Mouse (Mus musculus): ENCODE measurements around the gene Utf1. TPM values are rescaled to one million over a fixed set of nuclear protein-coding genes. Genes with fewer than 3 reads are reported as not detected.

Gene Utf1
- polyA plus RNA-seq (2012; rRNA removed), result 1.1 and 2.3 TPM in 2 replicates

- WGBS, result 2% methylated on average over 58 of the region's 59 CpGs
- Histone ChIP-seq H3K27me3 (ENCODE audit: control insufficient read depth, insufficient read depth, low read length) (peaks cover 17% of the 10 kb centered on the region), H3K27ac (ENCODE audit: insufficient read depth, low read length) (no peak within 1 kb of the TSS), H3K4me1 (ENCODE audit: control insufficient read depth, insufficient read depth, insufficient read length) (peaks cover 5% of the 10 kb centered on the region), H3K4me3 (ENCODE audit: extremely low read depth, insufficient read depth, insufficient read length) (peak within 1 kb of the TSS; percentile 52; the same call in 1 of the 2 replicates), H3K36me3 (ENCODE audit: control insufficient read depth, insufficient read depth, low read length) (no peaks in the 10 kb centered on the region)
- no peak for TF ChIP-seq CTCF (IDR thresholded peaks at IDR 0.05; ENCODE audit: extremely low read depth, insufficient read depth, insufficient read length, insufficient replicate concordance)
- no peak for TF ChIP-seq POLR2A (IDR thresholded peaks at IDR 0.05; ENCODE audit: low read depth, low read length)
- DNase-seq (ENCODE audit: low read depth in 1 of 2, low spot score in 2 of 2), result peak in 1 of 2 experiments; percentile 13
These were observed at the start of gene Utf1 for GRCm38 (mm10) chr7:139943674-139944281. Gene Utf1, plus strand, starts transcription at chr7:139943789.

GRCm38 (mm10) chr7:139894655-139895557 lies 48.7 kb upstream of the Utf1 start, which contains the start of gene Kndc1:
Gene Kndc1, plus strand, starts transcription at chr7:139894696.
- no peak for DNase-seq (ENCODE audit: low read depth in 1 of 2, low spot score in 2 of 2)
- no peak within 1 kb of the TSS for H3K27ac ChIP-seq (ENCODE audit: insufficient read depth, low read length)
- peaks cover 2% of the 10 kb centered on the region; the same call in 1 of the 2 replicates for H3K27me3 ChIP-seq (ENCODE audit: control insufficient read depth, insufficient read depth, low read length)
- TF ChIP-seq POLR2A (IDR thresholded peaks at IDR 0.05; ENCODE audit: low read depth, low read length), result no peak
- no peak for TF ChIP-seq CTCF (IDR thresholded peaks at IDR 0.05; ENCODE audit: extremely low read depth, insufficient read depth, insufficient read length, insufficient replicate concordance)
- WGBS, result 4% methylated on average over 50 of the region's 50 CpGs
- no peaks in the 10 kb centered on the region for H3K4me1 ChIP-seq (ENCODE audit: control insufficient read depth, insufficient read depth, insufficient read length)
- no peaks in the 10 kb centered on the region for H3K36me3 ChIP-seq (ENCODE audit: control insufficient read depth, insufficient read depth, low read length)
- no peak within 1 kb of the TSS for H3K4me3 ChIP-seq (ENCODE audit: extremely low read depth, insufficient read depth, insufficient read length)

GRCm38 (mm10) chr7:139896271-139896670 lies 47.3 kb upstream of the Utf1 start:
- H3K27ac ChIP-seq (ENCODE audit: insufficient read depth, low read length), result no peak overlapping the region
- H3K27me3 ChIP-seq (ENCODE audit: control insufficient read depth, insufficient read depth, low read length), result peaks cover 2% of the 10 kb centered on the region; the same call in 1 of the 2 replicates
- DNase-seq (ENCODE audit: low read depth in 1 of 2, low spot score in 2 of 2), result no peak
- 85% methylated on average over 7 of the region's 7 CpGs for WGBS
- no peaks in the 10 kb centered on the region for H3K36me3 ChIP-seq (ENCODE audit: control insufficient read depth, insufficient read depth, low read length)
- H3K4me1 ChIP-seq (ENCODE audit: control insufficient read depth, insufficient read depth, insufficient read length), result no peaks in the 10 kb centered on the region
- H3K4me3 ChIP-seq (ENCODE audit: extremely low read depth, insufficient read depth, insufficient read length), result no peak overlapping the region
- TF ChIP-seq CTCF (IDR thresholded peaks at IDR 0.05; ENCODE audit: extremely low read depth, insufficient read depth, insufficient read length, insufficient replicate concordance) (no peak), POLR2A (IDR thresholded peaks at IDR 0.05; ENCODE audit: low read depth, low read length) (no peak)

- Histone ChIP-seq H3K4me1 (ENCODE audit: control insufficient read depth, insufficient read depth, insufficient read length) (no peaks in the 10 kb centered on the region), H3K27me3 (ENCODE audit: control insufficient read depth, insufficient read depth, low read length) (peaks cover 2% of the 10 kb centered on the region; the same call in 1 of the 2 replicates), H3K27ac (ENCODE audit: insufficient read depth, low read length) (no peak overlapping the region), H3K4me3 (ENCODE audit: extremely low read depth, insufficient read depth, insufficient read length) (no peak overlapping the region), H3K36me3 (ENCODE audit: control insufficient read depth, insufficient read depth, low read length) (no peaks in the 10 kb centered on the region)
- TF ChIP-seq CTCF (IDR thresholded peaks at IDR 0.05; ENCODE audit: extremely low read depth, insufficient read depth, insufficient read length, insufficient replicate concordance), result no peak
- TF ChIP-seq POLR2A (IDR thresholded peaks at IDR 0.05; ENCODE audit: low read depth, low read length), result no peak
- WGBS, result 80% methylated on average over 7 of the region's 7 CpGs
- no peak for DNase-seq (ENCODE audit: low read depth in 1 of 2, low spot score in 2 of 2)
These were observed 46.8 kb upstream of the Utf1 start for GRCm38 (mm10) chr7:139896796-139897195.

GRCm38 (mm10) chr7:139898606-139899005 lies 45.0 kb upstream of the Utf1 start:
- WGBS, result 78% methylated on average over 2 of the region's 2 CpGs
- Histone ChIP-seq H3K27me3 (ENCODE audit: control insufficient read depth, insufficient read depth, low read length) (peaks cover 2% of the 10 kb centered on the region; the same call in 1 of the 2 replicates), H3K4me3 (ENCODE audit: extremely low read depth, insufficient read depth, insufficient read length) (no peak overlapping the region), H3K27ac (ENCODE audit: insufficient read depth, low read length) (no peak overlapping the region), H3K36me3 (ENCODE audit: control insufficient read depth, insufficient read depth, low read length) (no peaks in the 10 kb centered on the region), H3K4me1 (ENCODE audit: control insufficient read depth, insufficient read depth, insufficient read length) (no peaks in the 10 kb centered on the region)
- no peak for DNase-seq (ENCODE audit: low read depth in 1 of 2, low spot score in 2 of 2)
- no peak for TF ChIP-seq POLR2A (IDR thresholded peaks at IDR 0.05; ENCODE audit: low read depth, low read length)
- no peak for TF ChIP-seq CTCF (IDR thresholded peaks at IDR 0.05; ENCODE audit: extremely low read depth, insufficient read depth, insufficient read length, insufficient replicate concordance)

GRCm38 (mm10) chr7:139899505-139899904 lies 44.1 kb upstream of the Utf1 start:
- no peaks in the 10 kb centered on the region for H3K36me3 ChIP-seq (ENCODE audit: control insufficient read depth, insufficient read depth, low read length)
- TF ChIP-seq POLR2A (IDR thresholded peaks at IDR 0.05; ENCODE audit: low read depth, low read length), result no peak
- TF ChIP-seq CTCF (IDR thresholded peaks at IDR 0.05; ENCODE audit: extremely low read depth, insufficient read depth, insufficient read length, insufficient replicate concordance), result no peak
- DNase-seq (ENCODE audit: low read depth in 1 of 2, low spot score in 2 of 2), result no peak
- WGBS, result 81% methylated on average over 7 of the region's 7 CpGs
- H3K27me3 ChIP-seq (ENCODE audit: control insufficient read depth, insufficient read depth, low read length), result peaks cover under 1% of the 10 kb centered on the region; the same call in 1 of the 2 replicates
- no peak overlapping the region for H3K27ac ChIP-seq (ENCODE audit: insufficient read depth, low read length)
- no peak overlapping the region for H3K4me3 ChIP-seq (ENCODE audit: extremely low read depth, insufficient read depth, insufficient read length)
- H3K4me1 ChIP-seq (ENCODE audit: control insufficient read depth, insufficient read depth, insufficient read length), result no peaks in the 10 kb centered on the region
